In genomic region chr2:153525906-153526311, GRCm38 (mm10) we compare ENCODE assay signal across 7 mouse cellular contexts. TPM values are rescaled to one million over a fixed set of nuclear protein-coding genes. Genes with fewer than 3 reads are reported as not detected.
DNase-seq lines count a peak whose midpoint lies in the region; ATAC-seq and TF ChIP-seq lines count a peak whose summit lies in the region.

No protein-coding gene starts in this region.

- no peak overlapping the region for H3K4me3 ChIP-seq in intestine, postnatal 0 days (ENCODE audit: low read depth, low read length)

- peak; percentile 77 for ATAC-seq in intestine, postnatal 0 days

- DNase-seq in ovary, postnatal 36 days (ENCODE audit: low spot score), result peak; percentile 37
- no peak for DNase-seq in ovary, postnatal 10 days (ENCODE audit: low spot score)
- DNase-seq in embryo, embryonic 9.5 days (ENCODE audit: extremely low spot score), result peak; percentile 50
- peak; percentile 60 to 61 for DNase-seq in natural killer cell, adult 2 months (ENCODE audit: low spot score in 2 of 2)
- DNase-seq in urinary bladder, postnatal 36 days (ENCODE audit: low spot score in 2 of 2), result peak; percentile 55 to 70
- no peak for DNase-seq in gastrocnemius, postnatal 4 days (ENCODE audit: low spot score in 2 of 2)

- peak overlapping the region; percentile 21; the same call in 1 of the 2 replicates for H3K4me2 ChIP-seq in intestine, postnatal 0 days (replicated peaks; ENCODE audit: low read depth)

- no peaks in the 10 kb centered on the region for H3K9me3 ChIP-seq in intestine, postnatal 0 days (ENCODE audit: control insufficient read depth)

- no peak for TF ChIP-seq CTCF in intestine, postnatal 0 days (IDR thresholded peaks at IDR 0.05; ENCODE audit: low read depth)

- WGBS in intestine, postnatal 0 days, result 11% methylated on average over 10 of the region's 10 CpGs

- no peaks in the 10 kb centered on the region for H3K36me3 ChIP-seq in intestine, postnatal 0 days (ENCODE audit: control insufficient read depth, insufficient read depth)

- H3K27ac ChIP-seq in intestine, postnatal 0 days (ENCODE audit: low read depth, low read length), result peak overlapping the region; percentile 54; the same call in 1 of the 2 replicates

- peaks cover 10% of the 10 kb centered on the region; the same call in 1 of the 2 replicates for H3K4me1 ChIP-seq in intestine, postnatal 0 days (replicated peaks; ENCODE audit: control insufficient read depth, insufficient read depth, low read length)

- no peaks in the 10 kb centered on the region for H3K27me3 ChIP-seq in intestine, postnatal 0 days (replicated peaks; ENCODE audit: control insufficient read depth, insufficient read depth, low read length)

- H3K9ac ChIP-seq in intestine, postnatal 0 days (ENCODE audit: low read depth, low read length), result no peak overlapping the region

RNA-seq across cellular contexts. Expression of gene Nol4l, which starts 3.9 kb away (rescaled TPM):
- 21.9 and 25.2 TPM in 2 replicates for polyA plus RNA-seq in intestine, postnatal 0 days (2015; fragmentation: Nextera tagmentation; extraction: Ambion mirVana)
- 1 to 10 TPM; 7.5 to 9.1 TPM for total RNA-seq in gastrocnemius, postnatal 4 days (2021)

RNA-seq across cellular contexts. Expression of gene 4930404H24Rik, which starts 33.3 kb away (rescaled TPM):
- not detected in 2 replicates for polyA plus RNA-seq in intestine, postnatal 0 days (2015; fragmentation: Nextera tagmentation; extraction: Ambion mirVana)
- not detected for total RNA-seq in gastrocnemius, postnatal 4 days (2021)

Comparison
In these comparisons a context has a peak if more than half of its experiments do, and no peak if none do; other contexts are left out.
1. DNase-seq: peak in ovary, postnatal 36 days (single experiment), embryo, embryonic 9.5 days (single experiment), natural killer cell, adult 2 months (2 of 2) and urinary bladder, postnatal 36 days (2 of 2); none in ovary, postnatal 10 days (single experiment) and gastrocnemius, postnatal 4 days (0 of 2).